Mouse (Mus musculus) hindlimb bud, embryonic 11.5 days (tissue): ENCODE results near the gene Slc22a28.
"Not testable (repeated sequence)": the region's sequence is repeated elsewhere in the genome, so short reads cannot be mapped to it uniquely, and the experiment has no call there.

Experiments used
- DNase-seq: peaks from one replicate; pipeline ENCODE4 v3.0.0-alpha.2; 2012; ENCODE audit warnings: low read depth, low spot score; ENCODE audit errors: extremely low spot score

The Slc22a28 gene

GRCm38 (mm10) chr19:8131881-8132280 lies at the start of gene Slc22a28:
Slc22a28 (minus strand) TSS chr19:8131982.
- DNase-seq: not testable (repeated sequence)

DNA sequence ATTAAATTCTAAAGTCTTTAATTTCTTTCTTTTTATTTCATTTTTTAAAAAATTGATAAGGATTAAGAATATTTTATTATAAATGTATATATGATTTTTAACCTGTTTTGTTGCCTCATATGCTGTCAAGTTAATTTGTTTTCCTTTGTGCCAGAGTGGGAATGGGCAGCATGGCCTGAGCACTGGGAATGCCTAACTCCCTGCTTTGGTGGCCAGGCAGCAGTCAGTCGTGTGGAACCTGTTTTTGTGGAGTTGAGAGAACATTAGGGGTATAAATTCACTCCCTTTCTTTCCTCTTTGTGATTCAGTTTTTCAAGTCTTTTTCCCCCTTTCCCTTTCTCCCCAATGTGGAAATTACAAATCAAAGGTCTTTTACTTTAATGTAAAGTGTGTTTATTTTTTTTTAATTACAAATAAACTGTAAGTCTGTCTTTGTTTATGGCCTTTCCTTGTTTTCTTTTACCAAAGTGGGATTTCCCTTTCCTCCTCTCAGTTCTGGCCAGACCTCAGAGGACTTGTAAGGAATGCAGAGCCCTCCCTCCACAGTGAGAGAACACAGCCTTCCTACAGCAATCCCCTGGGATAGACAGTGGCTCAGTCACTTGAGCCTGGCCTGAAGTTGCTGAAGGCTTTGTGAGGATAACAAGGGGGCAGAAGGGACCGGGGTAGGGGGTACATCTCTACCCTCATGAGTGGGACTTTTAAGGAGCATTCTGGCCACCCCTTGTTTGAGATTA lies 17.2 kb upstream of the Slc22a28 start:
- DNase-seq: no peak

DNA sequence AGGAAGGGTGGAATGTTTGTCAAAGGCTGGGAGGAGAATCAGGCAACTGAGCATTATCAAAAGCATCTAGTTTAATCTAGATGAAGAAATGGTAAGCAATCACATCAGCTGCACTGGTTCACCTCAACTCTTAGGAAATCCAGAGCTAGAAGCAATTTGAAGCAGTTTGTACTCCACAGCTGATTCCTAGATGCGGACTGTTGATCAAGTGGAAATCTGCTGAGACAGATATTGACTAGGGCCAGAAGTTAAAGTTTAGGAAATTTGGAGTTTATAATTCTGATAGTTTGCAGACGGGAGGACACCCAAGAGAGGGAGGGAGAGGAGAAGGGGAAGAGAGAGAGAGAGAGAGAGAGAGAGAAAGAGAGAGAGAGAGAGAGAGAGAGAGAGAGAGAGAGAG lies 10.9 kb upstream of the Slc22a28 start:
- not testable (repeated sequence) for DNase-seq

DNA sequence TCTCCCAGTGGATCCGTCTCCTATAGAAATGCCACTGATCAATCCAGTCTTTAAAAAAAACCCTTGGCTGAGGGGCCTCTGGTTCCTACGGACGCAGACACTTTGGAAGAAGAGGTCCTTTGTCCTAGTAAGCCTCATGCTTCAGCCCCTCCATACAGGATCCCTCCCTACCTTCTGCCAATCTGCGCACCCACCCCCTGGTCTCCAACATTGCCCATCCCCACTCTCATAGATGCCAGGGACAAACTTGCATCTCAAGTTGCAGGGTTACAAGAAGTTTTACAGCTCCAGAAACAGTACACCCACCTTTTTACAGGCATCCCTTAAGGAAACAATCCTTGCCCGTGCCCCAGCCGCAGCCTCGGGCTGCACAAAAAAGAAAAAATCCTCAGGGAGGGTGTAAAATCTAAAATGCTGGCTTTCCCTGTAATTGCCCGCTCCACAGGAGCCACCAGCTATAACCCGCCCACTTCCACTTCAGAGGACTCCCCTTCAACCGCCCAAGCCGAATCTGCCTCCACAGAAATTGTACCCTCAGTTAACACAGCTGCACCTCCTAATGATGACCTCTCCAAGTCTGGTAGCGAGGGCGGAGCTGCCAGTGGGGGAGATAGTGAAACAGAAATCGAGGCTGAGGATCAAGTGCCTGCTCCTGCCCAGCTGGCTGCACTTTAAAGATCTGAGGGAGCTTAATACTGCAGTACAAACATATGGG lies 2.5 kb upstream of the Slc22a28 start:
- DNase-seq: not testable (repeated sequence)

GRCm38 (mm10) chr19:8019904-8020349 lies 111.9 kb downstream of the Slc22a28 start:
- no peak for DNase-seq

DNA sequence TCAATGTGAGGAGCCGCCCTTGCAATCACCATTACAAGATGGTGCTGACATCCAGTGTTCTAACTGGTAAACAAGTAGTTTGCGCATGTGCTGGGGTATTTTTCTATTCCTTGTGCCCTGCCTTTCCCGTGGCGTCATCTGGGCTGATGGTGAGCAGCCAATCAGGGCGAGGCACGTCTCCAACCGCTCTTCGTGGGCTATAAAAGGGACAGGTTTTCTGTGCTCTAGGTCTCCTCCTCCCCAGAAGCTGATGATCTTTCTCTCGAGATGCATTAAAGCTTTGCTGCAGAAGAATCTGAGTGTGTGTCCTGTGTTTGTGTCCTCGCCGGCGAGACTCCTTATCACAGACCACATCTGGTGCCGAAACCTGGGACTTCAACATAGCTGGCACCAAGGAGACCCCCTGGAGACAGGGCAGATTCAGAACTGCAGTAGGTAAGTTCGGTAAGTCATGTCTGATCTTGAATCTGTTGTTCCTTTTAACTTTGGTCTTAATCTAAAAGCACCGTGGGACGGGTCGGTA lies 112.4 kb downstream of the Slc22a28 start:
- not testable (repeated sequence) for DNase-seq

- not testable (repeated sequence) for DNase-seq
These were observed 113.2 kb downstream of the Slc22a28 start for GRCm38 (mm10) chr19:8018535-8018934.
